Mouse (Mus musculus): ENCODE measurements at regions not wholly inside any gene's neighbourhood (a gene's known extent, or its start where the extent isn't known, plus 50 kb on each side); places are given as distances from the start of the nearest gene placed in this dataset.
"Not testable (repeated sequence)": the region's sequence is repeated elsewhere in the genome, so short reads cannot be mapped to it uniquely, and the experiment has no call there.

- no peak for DNase-seq (ENCODE audit: low spot score in 2 of 2)
These were observed 167.4 kb upstream of the Npvf start for GRCm38 (mm10) chr6:50821401-50822235.

GRCm38 (mm10) chr6:50822236-50823151 lies 168.3 kb upstream of the Npvf start:
- no peak for DNase-seq (ENCODE audit: low spot score in 2 of 2)

GRCm38 (mm10) chr6:50823220-50823910 lies 169.1 kb upstream of the Npvf start:
- DNase-seq (ENCODE audit: low spot score in 2 of 2) = no peak

- DNase-seq (ENCODE audit: low spot score in 2 of 2) = no peak
These were observed 170.2 kb upstream of the Npvf start for GRCm38 (mm10) chr6:50824466-50824865.

GRCm38 (mm10) chr6:50831725-50832124 lies 177.5 kb upstream of the Npvf start:
- no peak for DNase-seq (ENCODE audit: low spot score in 2 of 2)

- DNase-seq (ENCODE audit: low spot score in 2 of 2) = no peak
These were observed 181.9 kb upstream of the Npvf start for GRCm38 (mm10) chr6:50835997-50836625.

- no peak for DNase-seq (ENCODE audit: low spot score in 2 of 2)
These were observed 186.6 kb upstream of the Npvf start for GRCm38 (mm10) chr6:50840826-50841225.

- not testable (repeated sequence) for DNase-seq (ENCODE audit: low spot score in 2 of 2)
These were observed 191.0 kb upstream of the Npvf start for GRCm38 (mm10) chr6:50845246-50845645.

- no peak for DNase-seq (ENCODE audit: low spot score in 2 of 2)
These were observed 192.7 kb upstream of the Npvf start for GRCm38 (mm10) chr6:50846740-50847516.

GRCm38 (mm10) chr6:50847548-50847947 lies 193.3 kb upstream of the Npvf start:
- no peak for DNase-seq (ENCODE audit: low spot score in 2 of 2)

GRCm38 (mm10) chr6:50859162-50859561 lies 204.9 kb upstream of the Npvf start:
- no peak for DNase-seq (ENCODE audit: low spot score in 2 of 2)

- DNase-seq (ENCODE audit: low spot score in 2 of 2) = no peak
These were observed 223.8 kb upstream of the Npvf start for GRCm38 (mm10) chr6:50877991-50878390.

GRCm38 (mm10) chr6:50882298-50882697 lies 228.1 kb upstream of the Npvf start:
- no peak for DNase-seq (ENCODE audit: low spot score in 2 of 2)

- no peak for DNase-seq (ENCODE audit: low spot score in 2 of 2)
These were observed 228.5 kb upstream of the Npvf start for GRCm38 (mm10) chr6:50882759-50883158.

- no peak for DNase-seq (ENCODE audit: low spot score in 2 of 2)
These were observed 230.8 kb upstream of the Npvf start for GRCm38 (mm10) chr6:50885031-50885430.

GRCm38 (mm10) chr6:50885771-50886360 lies 231.6 kb upstream of the Npvf start:
- no peak for DNase-seq (ENCODE audit: low spot score in 2 of 2)

- DNase-seq (ENCODE audit: low spot score in 2 of 2) = peak; percentile 23 to 52
These were observed 236.3 kb upstream of the Npvf start for GRCm38 (mm10) chr6:50890370-50891204.

GRCm38 (mm10) chr6:50891205-50891526 lies 236.9 kb upstream of the Npvf start:
- no peak for DNase-seq (ENCODE audit: low spot score in 2 of 2)

GRCm38 (mm10) chr6:50898792-50899191 lies 244.6 kb upstream of the Npvf start:
- no peak for DNase-seq (ENCODE audit: low spot score in 2 of 2)
